Mouse (Mus musculus): Measurements from ENCODE around the gene Nmnat3.

DNA sequence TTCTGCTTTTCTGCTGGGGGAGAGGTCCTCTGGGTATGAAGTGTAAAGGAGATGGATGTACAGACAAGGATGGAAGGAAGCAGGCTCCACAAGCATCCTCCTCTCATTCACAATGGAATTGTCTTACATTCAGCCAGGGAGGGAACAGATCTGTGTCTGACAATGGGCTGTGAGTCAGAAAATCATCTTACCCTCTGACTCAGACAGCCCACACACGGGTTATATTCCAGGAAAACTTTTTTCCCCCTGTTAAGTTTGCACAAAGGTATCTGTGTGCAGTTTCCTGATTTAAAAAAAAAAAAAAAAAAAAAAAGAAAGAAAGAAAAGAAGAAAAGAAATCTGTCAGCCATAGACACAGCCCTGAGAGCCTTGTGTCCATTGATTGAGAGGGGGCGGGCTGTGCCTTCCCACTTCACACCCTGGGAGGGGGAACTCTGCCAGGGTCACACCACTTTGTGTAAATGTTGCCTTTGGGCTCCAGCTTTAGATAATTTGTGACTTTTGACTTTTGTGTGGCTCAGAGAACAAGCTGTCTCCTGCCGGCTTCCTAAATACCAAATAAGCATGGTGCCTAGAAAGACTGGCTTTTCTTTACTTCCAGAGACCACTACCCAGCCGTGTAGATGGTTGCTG is 146.8 kb downstream of the Nmnat3 start:
- no peak for TF ChIP-seq CTCF (IDR thresholded peaks at IDR 0.05; ENCODE audit: low read depth)
- TF ChIP-seq EP300 (optimal IDR thresholded peaks at IDR 0.05): no peak

Data from stomach, postnatal 0 days (tissue).